Mouse (Mus musculus): ENCODE data around the gene Gxylt2. TPM values are rescaled to one million over a fixed set of nuclear protein-coding genes. Genes with fewer than 3 reads are reported as not detected.

Gene Gxylt2
- total RNA-seq, 2 experiments from 2014 or later: 1.9 TPM

DNA sequence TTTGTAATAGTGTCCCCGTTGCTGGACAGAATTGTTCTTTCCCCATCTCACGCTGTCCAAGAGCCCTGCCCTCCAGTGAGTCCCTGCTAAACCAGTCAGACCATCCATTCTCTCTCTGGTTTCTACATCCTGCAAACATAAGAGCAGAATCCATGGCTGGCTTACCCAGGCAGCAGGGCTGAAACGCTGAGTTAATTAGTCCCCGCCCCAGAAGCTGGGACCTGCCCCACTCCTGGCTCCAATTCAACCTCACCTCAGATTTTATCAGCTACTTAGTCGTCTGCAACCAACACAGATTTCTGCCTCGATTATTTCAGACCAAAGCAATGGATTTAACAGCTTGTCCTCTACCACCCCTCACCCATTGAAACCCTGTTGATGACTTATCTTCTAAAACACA, 91.3 kb downstream of the Gxylt2 start:
- DNase-seq (ENCODE audit: low spot score in 2 of 2): no peak

DNA sequence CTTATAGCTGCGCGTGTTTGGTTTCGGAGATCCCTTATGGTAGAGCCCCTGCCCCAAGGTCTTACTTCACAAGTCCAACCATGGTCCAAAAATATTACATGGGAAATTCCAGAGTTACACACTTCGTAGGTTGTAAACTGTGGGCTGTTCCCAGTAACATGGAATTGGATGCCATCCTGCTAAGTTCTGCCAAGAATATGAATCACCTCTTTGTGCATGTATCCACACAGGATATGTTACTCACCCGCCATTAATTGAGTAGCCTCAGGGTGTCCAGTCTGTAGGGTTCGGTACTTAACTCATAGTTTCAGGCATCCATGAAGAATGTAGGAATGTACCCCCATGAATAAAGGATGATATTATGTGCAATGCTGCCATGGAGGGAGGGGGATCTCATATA, 94.8 kb downstream of the Gxylt2 start:
- no peak for DNase-seq (ENCODE audit: low spot score in 2 of 2)

DNA sequence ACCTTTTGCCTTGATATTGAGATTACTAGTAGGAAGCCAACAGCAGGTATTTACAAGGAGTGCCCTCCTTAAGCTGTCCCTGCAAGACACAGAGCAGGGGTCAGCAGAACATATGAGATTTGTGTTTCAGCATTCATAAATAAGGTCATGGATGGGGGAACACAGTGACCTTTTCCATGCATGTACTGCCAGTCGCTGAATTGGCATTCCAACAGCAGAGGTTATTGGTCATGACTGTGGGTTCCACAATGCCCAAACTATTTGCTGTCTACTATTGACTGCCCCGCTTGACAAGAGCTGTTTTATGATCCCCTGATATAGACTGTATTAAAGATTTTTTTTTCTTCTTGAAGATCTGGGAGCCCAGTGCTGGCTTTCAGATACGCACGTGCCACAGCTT, 95.2 kb downstream of the Gxylt2 start:
- no peak for DNase-seq (ENCODE audit: low spot score in 2 of 2)

DNA sequence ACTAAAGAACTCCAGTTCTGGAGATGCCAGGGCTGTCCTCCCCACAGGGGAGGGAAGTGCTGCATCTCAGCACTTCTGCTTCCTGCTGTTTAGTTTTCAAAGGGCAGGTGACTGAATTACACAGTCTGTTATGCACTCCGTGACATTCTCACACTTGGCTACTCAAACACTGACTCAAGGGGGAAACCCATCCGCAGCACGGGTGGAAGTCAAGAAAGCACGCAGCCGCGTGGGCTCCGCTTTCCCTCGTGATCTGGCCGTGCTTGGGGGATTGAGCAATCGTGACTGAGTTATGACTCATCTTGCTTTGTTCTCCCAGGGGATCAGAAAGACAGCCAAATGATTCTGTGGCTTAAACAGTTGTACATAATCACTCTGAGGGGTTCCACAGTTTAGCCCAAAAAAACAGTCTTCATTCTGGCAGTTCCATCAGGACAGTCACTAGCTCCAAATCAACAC, 96.0 kb downstream of the Gxylt2 start:
- DNase-seq (ENCODE audit: low spot score in 2 of 2): peak; percentile 6 to 29

DNA sequence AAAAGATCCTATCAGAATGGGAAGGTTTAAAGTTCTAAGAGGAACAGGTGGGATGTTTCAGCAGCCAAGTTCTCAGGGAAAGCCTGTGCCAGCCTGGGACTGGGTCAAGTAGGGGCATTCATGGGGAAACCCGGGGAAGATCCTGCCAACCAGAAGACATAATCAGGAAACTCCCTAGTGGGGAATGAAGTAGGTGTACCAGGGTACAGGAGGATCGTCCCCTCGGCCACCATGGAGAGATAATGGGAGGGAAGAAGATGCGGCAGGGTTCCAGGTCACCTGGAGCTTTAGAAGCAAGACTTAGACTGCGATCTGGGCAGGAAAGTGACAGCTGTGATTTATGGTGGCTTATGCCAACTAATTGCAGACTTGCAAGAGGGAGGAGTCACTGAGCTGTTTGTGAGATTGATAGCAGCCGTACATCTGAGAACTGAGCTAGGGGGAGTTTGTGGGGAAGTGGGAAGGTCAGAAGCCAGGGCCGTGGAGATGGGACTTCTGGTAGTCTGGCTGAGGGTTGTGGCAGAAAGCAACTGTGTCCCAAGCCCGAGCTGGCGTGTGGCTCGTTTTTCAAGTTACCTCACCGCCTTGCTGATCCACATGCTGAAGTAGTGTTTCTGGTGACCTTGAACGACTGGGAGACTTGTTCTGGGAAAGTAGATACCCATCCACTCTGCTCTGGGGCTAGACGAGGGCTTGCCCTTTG, 98.0 kb downstream of the Gxylt2 start:
- DNase-seq (ENCODE audit: low spot score in 2 of 2): no peak

DNA sequence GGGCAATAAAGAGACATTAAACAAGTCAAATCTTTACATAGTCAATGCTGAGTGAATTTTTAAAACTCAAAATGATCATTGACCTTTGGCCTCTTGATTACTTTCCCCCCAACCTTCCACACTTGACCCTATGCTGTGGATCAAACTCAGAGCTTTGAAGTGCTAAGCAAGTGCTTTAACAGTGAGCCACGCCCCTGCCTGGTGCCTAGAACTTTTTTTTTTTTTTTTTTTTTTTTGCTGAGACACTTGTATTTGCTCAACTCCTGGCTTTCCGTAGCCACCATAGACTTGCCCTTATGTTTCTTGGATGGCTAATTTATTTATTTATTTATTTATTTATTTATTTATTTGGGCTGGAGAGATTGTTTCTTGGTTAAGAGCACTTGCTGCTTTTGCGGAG, 98.7 kb downstream of the Gxylt2 start:
- DNase-seq (ENCODE audit: low spot score in 2 of 2): no peak

DNA sequence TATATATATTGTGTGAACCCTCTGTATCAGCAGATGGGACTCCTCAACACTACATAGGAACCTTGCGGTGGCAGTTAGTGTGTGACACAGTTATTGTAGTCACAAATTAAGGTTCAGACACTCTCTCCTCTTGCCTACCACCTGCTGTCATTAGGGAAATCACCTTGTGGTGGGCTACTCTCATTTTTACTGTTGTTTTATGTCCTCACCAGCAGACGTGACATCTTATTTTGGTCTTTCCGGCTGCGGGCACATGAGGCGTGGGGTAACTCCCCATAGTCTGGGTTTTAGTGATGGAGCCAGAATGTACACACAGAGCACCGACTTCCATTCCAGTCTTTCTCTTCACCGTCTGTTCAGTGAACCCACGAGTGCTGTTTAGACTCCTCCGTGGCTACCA, 102.7 kb downstream of the Gxylt2 start:
- no peak for DNase-seq (ENCODE audit: low spot score in 2 of 2)

DNA sequence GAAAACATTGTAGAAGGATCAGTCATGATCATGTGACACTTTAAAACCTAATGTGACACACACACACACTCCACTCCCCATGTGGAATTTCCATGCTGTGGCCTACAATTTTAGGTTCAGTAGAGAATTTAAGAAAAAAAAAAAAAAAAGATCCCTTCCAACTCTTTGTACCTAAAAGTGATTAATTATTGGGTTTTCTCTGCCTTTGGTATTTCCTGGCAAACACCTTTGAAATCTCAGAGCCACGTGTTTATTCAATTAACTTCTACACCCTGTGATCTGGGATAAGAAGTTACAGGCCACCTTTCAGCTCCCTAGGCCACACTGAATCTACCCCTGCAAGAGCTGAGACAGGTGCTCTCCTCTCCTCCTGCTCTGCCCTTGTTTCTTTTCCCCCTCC, 103.2 kb downstream of the Gxylt2 start:
- DNase-seq (ENCODE audit: low spot score in 2 of 2): no peak

DNA sequence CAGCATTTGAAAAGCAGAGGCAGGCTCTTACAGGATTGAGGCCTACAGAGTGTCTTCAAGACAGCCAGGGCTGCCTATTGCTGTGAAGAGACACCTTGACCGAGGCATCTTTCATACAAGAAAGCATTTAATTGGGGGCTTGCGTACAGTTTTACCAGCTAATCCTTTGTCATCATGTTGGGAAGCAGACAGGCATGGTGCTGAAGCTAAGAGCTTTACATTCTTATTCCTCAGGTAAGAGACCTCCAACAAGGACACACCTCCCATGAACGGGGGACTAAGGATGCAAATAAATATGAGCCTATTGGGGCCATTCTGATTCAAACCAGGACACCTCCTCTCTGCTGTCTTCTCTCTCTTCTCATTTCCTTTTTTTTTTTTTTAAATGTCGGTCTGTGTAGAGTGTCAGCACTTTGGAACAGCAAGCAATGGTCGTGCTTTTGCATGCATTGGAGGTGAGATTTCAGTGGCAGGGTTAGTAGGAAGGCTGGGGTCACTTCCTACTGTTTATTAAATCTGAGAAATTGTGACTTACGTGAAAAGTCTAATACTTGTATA, 103.8 kb downstream of the Gxylt2 start:
- DNase-seq (ENCODE audit: low spot score in 2 of 2): no peak

DNA sequence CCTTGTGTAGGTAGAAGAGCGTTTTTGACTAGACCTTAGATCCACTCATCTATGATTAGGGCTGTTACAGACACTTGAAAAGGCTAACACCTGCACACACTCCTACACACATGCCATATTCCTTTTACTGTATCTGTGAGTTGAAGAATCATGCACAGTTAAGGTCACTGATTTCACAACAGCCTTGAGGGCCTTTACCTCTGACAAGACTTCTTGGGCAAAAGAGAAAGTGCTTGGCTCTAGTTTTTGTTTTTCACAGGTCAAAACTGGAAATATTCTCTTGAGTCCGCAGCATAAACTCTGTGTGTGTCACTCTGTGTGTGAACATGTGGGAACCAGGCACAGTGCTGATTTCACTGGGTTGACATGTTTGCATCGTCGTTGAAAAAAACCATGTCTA, 105.6 kb downstream of the Gxylt2 start:
- no peak for DNase-seq (ENCODE audit: low spot score in 2 of 2)

DNA sequence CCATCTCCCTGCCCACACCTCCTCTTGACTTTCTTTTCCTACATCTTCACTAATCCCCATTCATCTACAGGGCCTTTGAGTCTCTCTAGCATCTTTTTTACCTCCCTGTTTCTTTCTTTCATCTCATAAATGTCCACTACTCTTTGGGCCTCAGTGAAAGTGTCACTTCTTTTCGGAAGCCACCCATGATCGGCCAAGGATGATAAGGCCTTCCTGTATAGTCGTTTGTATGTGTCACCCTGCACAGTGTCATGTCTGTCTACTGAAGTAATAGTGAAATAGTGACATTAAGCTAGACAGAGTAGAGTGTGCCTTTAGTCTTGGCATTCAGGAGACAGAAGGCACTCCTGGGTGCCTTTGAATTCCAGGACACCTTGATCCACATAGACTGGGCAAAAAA, 107.2 kb downstream of the Gxylt2 start:
- DNase-seq (ENCODE audit: low spot score in 2 of 2): no peak

DNA sequence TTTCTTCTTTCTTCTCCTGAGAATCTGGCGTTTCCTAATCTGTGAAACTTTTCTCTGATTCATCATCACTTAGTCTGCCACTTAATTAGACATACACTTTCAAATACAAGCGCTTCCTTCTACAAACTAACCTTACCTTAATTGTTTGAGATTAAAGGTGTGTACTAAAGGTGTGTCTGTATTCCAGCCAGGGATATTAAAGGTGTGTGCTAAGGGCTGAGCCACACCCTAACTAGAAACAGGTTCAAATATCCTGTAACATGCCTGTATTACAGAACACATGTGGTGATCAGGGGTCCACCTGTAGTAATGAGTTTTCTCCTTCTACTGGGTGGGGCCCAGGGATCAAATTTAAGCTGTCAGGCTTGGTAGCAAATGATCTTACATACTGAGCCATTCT, 116.8 kb downstream of the Gxylt2 start:
- no peak for DNase-seq (ENCODE audit: low spot score in 2 of 2)

DNA sequence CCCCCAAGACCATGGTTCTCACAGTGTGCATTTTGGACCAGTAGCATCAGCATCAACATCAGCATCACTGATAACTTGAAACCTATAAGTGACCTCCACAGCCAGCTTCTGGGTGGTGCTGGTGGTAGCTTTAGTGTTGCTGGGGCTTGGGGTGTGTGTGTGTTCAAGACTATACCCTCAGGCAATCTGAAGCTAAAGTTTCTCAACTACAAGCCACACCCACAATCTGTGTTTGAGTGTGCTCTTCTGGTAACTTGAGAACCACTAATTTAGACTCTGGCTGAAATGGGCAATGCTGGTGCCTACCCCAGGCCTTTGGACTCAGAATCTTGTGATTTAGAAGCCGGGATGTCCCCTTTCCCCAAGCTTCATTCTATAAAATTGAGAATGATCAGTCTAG, 118.8 kb downstream of the Gxylt2 start:
- no peak for DNase-seq (ENCODE audit: low spot score in 2 of 2)

DNA sequence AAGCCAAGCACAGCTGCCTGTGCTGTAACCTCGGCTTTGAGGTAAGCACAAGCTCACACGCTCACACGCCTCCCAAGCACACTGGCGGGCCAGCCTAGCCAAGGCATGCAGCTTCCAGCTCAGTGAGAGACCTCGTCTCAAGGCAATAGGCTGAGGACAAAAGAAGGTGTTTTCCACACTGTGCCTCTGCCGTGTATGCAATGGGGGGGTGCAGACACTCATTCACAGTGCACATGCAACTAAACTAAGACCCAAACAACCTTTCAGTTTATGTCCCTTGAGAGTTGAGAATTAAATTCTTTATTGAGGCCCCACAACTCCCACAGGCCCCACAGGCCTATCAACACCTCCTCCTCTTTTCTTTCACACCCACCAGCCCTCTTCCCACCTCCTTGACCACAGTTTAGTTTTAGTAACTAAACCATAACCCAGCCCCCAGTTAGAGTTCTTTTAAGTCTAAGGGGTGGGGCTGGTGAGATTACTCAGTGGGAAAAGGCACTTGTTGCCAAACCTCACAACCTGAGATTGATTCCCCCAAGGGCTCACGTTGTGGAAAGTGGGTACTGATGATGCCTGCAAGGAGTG, 119.9 kb downstream of the Gxylt2 start:
- no peak for DNase-seq (ENCODE audit: low spot score in 2 of 2)

DNA sequence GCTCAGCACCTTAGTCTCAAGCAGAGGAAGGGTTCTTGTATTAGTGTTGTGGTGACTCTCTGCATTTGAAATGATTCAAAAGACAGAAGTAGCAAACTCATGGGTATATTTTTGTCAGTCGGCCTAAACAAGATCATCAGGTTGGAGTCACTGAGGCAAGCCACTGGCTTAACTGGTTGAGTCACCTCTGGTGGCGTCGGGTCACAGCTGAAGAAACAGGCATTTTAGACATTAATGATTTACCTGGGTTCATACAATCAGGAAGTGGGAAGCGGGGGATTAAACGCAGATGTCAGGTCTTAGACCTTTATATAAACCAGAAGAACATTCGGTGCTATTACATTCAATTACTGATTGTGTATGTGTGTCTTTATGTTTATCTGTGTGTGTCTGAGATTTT, 121.5 kb downstream of the Gxylt2 start:
- DNase-seq (ENCODE audit: low spot score in 2 of 2): no peak

DNA sequence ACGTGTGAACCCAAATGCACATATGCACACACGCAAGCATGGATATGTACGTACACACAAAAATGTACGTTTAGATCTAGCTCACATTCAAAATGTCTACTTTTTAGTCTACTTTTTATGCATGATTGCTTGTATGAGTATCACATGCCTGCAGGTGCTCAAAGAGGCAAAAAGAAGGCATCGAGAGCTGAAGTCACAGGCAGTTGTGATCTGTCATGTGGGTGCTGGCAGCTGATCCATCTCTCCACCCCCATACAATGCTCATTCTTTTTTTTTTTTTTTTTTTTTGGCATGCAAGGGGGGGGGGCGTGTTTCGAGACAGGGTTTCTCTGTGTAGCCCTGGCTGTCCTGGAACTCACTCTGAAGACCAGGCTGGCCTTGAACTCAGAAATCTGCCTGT, 124.0 kb downstream of the Gxylt2 start:
- no peak for DNase-seq (ENCODE audit: low spot score in 2 of 2)

DNA sequence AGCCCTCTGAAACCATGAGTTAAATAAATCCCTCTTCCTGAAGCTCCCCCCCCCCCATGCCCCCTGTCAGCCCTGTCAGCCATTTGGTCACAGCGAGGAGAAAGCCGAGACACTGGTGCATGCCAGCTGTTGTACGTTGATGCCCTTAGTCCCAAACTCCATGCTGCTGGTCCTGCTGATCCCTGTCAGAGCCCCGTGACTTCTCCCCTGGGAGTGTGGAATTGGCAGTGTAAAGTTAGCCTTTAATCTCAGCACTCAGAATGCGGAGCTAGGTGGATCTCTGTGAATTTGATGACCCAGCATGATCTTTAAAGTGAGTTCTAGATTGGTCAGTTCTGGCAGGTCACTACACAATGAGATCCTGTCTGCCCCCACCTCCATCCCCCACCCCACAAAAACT, 125.2 kb downstream of the Gxylt2 start:
- no peak for DNase-seq (ENCODE audit: low spot score in 2 of 2)

DNA sequence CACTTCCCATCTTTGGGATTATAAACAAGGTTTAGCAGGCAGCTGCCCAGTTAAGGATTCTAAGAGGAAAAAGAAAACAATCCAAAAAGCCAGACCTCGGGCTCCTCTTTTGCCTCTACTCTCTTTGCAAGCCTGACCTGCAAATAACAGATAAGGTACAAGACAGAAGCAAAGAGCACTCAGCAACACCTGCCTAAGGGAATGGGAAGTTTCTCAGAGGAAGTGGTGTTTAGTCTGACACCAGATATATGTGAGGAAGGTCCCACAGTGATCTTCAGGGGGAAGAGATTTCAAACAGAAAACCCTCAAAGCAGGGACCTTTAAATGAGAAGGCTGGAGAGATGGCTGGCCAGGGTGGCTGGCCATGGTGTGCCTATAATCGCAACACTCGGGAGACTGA, 126.7 kb downstream of the Gxylt2 start:
- no peak for DNase-seq (ENCODE audit: low spot score in 2 of 2)

DNA sequence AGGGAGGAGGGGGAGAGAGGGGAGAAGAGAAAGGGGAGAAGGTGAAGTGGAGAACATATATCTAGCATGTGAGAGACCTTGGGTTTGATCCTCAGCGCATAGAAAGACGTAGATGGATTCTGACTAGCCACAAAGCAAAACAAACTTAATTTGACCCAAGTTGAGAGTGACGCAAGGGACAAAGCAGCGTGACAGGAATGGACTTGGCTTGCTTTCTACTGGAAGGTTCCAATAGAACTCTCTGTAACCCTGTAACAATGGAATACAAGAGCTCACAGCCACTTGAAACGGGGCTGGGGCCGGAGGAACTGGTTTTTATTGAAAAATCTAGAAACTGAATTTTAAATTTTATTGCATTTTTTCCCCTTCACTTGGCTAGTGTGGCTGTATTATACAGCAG, 127.2 kb downstream of the Gxylt2 start:
- no peak for DNase-seq (ENCODE audit: low spot score in 2 of 2)

DNA sequence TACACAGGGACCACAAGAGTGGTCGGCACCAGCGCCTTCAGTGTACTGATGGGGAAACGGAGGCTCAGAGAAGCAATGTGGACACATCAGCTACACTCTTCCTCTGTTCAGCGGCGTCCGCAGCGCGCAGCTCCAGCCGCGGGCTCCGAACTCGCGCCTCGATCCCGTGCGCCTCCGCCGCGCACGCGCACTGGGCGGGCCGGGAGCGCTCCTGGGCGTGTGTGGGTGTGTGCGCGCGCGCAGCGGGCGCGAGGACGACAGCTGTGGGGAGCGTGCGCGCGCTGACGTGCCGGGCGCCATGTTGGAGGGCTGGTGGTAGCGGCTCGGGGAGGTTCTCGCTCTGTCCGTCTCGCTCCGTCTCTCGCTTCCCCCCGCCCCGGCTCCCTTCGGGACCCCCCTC, 128.8 kb downstream of the Gxylt2 start, which contains the start of gene Ppp4r2:
Gene Ppp4r2, plus strand, starts transcription at position 268 of the 400 bp plus-strand sequence.
- DNase-seq (ENCODE audit: low spot score in 2 of 2): peak; percentile 90 to 91

DNA sequence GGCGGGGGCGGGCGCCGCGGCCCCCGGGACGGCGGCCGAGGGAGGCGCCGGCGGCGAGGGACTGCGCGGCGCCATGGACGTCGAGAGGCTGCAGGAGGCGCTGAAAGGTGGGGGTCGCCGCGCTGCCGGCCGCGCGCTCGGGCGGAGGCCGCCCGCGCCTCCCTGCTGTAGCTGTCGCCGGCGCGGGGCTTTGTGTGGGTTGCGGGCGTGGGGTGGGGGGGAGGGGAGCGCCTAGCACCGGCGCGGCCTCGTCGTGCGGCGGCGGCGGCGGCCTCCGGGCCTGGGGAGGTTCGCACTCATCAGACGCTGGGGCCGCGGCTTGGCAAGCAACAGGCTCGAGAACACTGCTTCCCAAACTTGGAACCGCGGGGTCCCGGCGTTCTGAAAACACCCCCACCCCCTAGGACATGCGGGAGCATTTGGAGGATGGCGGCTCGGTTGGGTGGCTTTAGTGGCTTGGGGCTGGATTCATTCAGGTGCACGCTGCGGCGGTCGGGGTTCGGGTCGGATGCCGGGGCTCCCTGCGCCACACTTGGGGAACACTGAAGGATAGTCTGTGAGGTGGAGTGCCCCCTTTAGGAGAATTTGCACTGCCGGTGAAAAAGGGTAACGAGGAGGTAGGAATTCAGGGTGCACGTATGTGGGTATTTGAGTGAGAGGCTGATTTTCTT, 129.4 kb downstream of the Gxylt2 start:
- DNase-seq (ENCODE audit: low spot score in 2 of 2): peak; percentile 59 to 70

DNA sequence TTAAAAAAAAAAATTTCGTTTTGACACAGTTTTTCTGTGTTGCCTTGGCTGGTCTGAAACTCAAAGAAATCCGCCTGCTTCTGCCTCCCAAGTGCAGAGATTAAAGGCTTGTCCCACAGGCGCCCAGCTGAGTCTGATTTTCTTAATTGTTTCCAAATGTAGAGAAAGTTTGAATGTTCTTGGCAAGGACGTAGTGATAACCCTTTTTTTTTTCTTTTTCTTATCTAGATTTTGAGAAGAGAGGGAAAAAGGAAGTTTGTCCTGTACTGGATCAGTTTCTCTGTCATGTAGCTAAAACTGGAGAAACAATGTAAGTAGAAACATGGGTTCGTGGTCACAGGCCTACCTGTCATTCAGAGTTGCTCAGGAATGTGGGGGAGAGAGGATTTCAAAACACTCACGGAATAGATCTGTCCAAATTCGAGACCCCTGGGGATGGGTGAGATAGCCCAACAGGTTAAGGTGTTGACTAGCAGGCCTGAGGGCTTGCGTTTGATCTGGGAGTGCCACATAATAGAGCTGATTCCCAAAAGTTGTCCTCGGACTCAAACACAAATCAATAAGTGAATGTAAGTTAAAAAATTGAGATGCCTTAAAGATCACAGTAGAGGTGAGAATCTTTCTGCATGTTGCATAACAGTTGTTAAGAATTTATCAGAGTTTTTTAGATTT, 130.1 kb downstream of the Gxylt2 start:
- no peak for DNase-seq (ENCODE audit: low spot score in 2 of 2)
